Mouse (Mus musculus): ENCODE data around the gene Hipk2.

- no peak for TF ChIP-seq POLR2A (IDR thresholded peaks at IDR 0.05; ENCODE audit: control insufficient read depth in 1 of 2, insufficient read depth in 1 of 2, low read depth in 1 of 2, low read length in 2 of 2, poor library complexity in 1 of 2)
- no peak for TF ChIP-seq CTCF (IDR thresholded peaks at IDR 0.05 in 2 of 3, conservative IDR thresholded peaks at IDR 0.05 in 1 of 3; ENCODE audit: control insufficient read depth in 1 of 3, insufficient read depth in 1 of 3, low read depth in 2 of 3, low read length in 3 of 3, poor library complexity in 1 of 3, severe bottlenecking in 1 of 3)
- TF ChIP-seq POLR2AphosphoS2 (IDR thresholded peaks at IDR 0.05; ENCODE audit: low read length) = no peak
- TF ChIP-seq JUND (IDR thresholded peaks at IDR 0.05; ENCODE audit: low read depth, low read length) = no peak
- TF ChIP-seq GATA1 (IDR thresholded peaks at IDR 0.05; ENCODE audit: low read depth, low read length) = peak; percentile 60
- TF ChIP-seq TAL1 (IDR thresholded peaks at IDR 0.05; ENCODE audit: low read length) = no peak
- TF ChIP-seq USF1 (IDR thresholded peaks at IDR 0.05; ENCODE audit: low read depth, low read length) = no peak
- no peak for TF ChIP-seq SIN3A (IDR thresholded peaks at IDR 0.05; ENCODE audit: low read length)
- TF ChIP-seq ZMIZ1 (IDR thresholded peaks at IDR 0.05; ENCODE audit: low read depth, low read length) = no peak
- peak in 1 of 2 experiments; percentile 65; a peak in 3 of 4 replicates for TF ChIP-seq EP300 (IDR thresholded peaks at IDR 0.05; ENCODE audit: low read depth in 1 of 2, low read length in 2 of 2)
- no peak for TF ChIP-seq ZKSCAN1 (IDR thresholded peaks at IDR 0.05; ENCODE audit: low read depth, low read length)
- TF ChIP-seq BHLHE40 (IDR thresholded peaks at IDR 0.05; ENCODE audit: borderline replicate concordance, low read depth, low read length) = no peak
Observed at GRCm38 (mm10) chr6:38923450-38923849, 47.5 kb upstream of the Hipk2 start.
